Mouse (Mus musculus): ENCODE data around the gene Srpr. TPM values are rescaled to one million over a fixed set of nuclear protein-coding genes. Genes with fewer than 3 reads are reported as not detected.

Srpr gene
- total and polyA plus RNA-seq, 3 experiments = 67.6 to 96.3 (median 82.4) TPM

DNA sequence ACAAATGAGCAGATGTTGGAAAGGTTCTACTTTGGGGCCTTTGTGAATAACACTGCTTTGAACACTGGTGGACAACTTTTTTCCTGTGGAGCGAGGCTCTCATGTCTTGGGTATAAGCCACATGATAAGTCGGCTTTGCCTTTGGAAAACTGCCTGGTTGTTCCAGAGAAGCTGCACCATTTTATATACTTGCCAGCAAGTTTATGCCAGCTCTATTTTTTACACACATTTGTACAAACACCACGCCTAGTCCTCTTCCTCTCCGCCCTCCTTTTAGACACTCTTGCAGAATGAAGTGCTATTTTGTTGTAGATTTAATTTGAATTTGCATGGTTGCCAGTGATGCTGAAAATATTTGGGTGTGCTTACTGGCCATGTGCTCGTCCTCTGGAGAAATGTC, 93.5 kb downstream of the Srpr start:
- intact Hi-C loops (cut with DNase I) = no loop called here

More for the DNA sequence above, 93.5 kb downstream of the Srpr start:
- H3K9ac ChIP-seq (ENCODE audit: low read depth, low read length) = no peak overlapping the region
- peaks cover 2% of the 10 kb centered on the region; the same call in 1 of the 2 replicates for H3K36me3 ChIP-seq (ENCODE audit: control insufficient read depth, insufficient read depth, low read length)
- 35% methylated on average over 5 of the region's 5 CpGs for WGBS
- DNase-seq = peak in 1 of 2 experiments; percentile 63
- no peak for TF ChIP-seq POLR2A (IDR thresholded peaks at IDR 0.05; ENCODE audit: insufficient read depth, low read depth, low read length)
- H3K27ac ChIP-seq = no peak overlapping the region
- H3K79me2 ChIP-seq (replicated peaks; ENCODE audit: control insufficient read depth, insufficient read depth, low read length) = no peaks in the 10 kb centered on the region
- H3K4me1 ChIP-seq (ENCODE audit: control insufficient read depth, insufficient read depth, low read length) = no peaks in the 10 kb centered on the region
- H3K27me3 ChIP-seq (ENCODE audit: control insufficient read depth, insufficient read depth, low read length) = no peaks in the 10 kb centered on the region
- no peak overlapping the region for H3K4me3 ChIP-seq

Other genes with a start within 250 kb of the Srpr start
- gene St3gal4, start 80.9 kb upstream of the Srpr start, total RNA-seq (2021) = 10 to 100 TPM; 26.1 to 29.5 TPM
- gene St3gal4, start 80.9 kb upstream of the Srpr start, polyA plus RNA-seq (2012; rRNA removed) = 8.6 and 11.9 TPM in 2 replicates
- 10 to 100 TPM; 14.4 to 15.1 TPM for gene Dcps, start 24.1 kb upstream of the Srpr start, total RNA-seq (2021)
- 21.3 and 25.5 TPM in 2 replicates for gene Dcps, start 24.1 kb upstream of the Srpr start, polyA plus RNA-seq (2012; rRNA removed)
- 1 to 10 TPM; 4.9 to 6.5 TPM for gene Tirap, start 116 bp downstream of the Srpr start, total RNA-seq (2021)
- 9.5 and 11.0 TPM in 2 replicates for gene Tirap, start 116 bp downstream of the Srpr start, polyA plus RNA-seq (2012; rRNA removed)
- gene Foxred1, start 10.9 kb downstream of the Srpr start, total RNA-seq (2021) = 10 to 100 TPM; 70.4 to 75.6 TPM
- gene Foxred1, start 10.9 kb downstream of the Srpr start, polyA plus RNA-seq (2012; rRNA removed) = 56.8 and 100 TPM in 2 replicates
- gene Fam118b, start 67.6 kb downstream of the Srpr start, total RNA-seq (2021) = 10 to 100 TPM; 15.2 to 15.9 TPM
- 13.8 and 17.3 TPM in 2 replicates for gene Fam118b, start 67.6 kb downstream of the Srpr start, polyA plus RNA-seq (2012; rRNA removed)
- 10 to 100 TPM; 12.2 to 12.7 TPM for gene Rpusd4, start 67.7 kb downstream of the Srpr start, total RNA-seq (2021)
- 10.9 and 12.0 TPM in 2 replicates for gene Rpusd4, start 67.7 kb downstream of the Srpr start, polyA plus RNA-seq (2012; rRNA removed)
- gene Cdon, start 221.0 kb downstream of the Srpr start, total RNA-seq (2021) = 10 to 100 TPM in 1 of 2 experiments, 1 to 10 TPM in 1; 9.7 to 10.2 TPM
- 6.0 and 10.9 TPM in 2 replicates for gene Cdon, start 221.0 kb downstream of the Srpr start, polyA plus RNA-seq (2012; rRNA removed)

Data from heart, adult 2 months (tissue).